Mouse (Mus musculus) heart, postnatal 0 days (tissue): ENCODE measurements around the gene Prkch.

Experiments used
- CTCF ChIP-seq: IDR thresholded peaks from 2 replicates; pipeline ENCODE4 v1.5.1; 2016; ENCODE audit warnings: antibody characterized with exemption, control low read depth, low read depth
- EP300 ChIP-seq: IDR thresholded peaks from 2 replicates; pipeline ENCODE4 v1.6.1; 2016; ENCODE audit warnings: antibody characterized with exemption, low read depth

DNA sequence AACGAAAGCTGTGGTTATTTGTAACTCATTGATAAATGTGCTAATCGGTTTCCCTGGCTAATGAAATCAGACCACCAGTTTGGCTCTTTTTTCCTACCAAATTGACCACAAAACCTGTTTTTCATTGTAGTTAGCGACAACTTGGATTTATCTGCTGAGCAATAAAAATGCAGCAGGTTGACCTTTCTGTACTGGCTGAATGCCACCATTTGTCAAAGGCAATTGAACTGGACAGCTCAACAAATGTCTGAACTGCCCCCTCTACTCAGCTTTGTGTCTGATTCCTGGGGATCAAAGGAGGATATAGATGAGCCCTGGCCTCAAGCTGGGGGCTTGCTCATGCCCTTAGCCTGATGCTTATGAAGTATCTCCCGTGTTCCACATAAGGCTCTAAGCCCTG, 146.0 kb downstream of the Prkch start:
- TF ChIP-seq CTCF (no peak), EP300 (no peak)
